Mouse (Mus musculus) limb, embryonic 10.5 days (tissue): ENCODE data around the gene Tead3. TPM values are rescaled to one million over a fixed set of nuclear protein-coding genes. Genes with fewer than 3 reads are reported as not detected.

Source experiments
- DNase-seq: peaks from one replicate; pipeline ENCODE4 v3.0.0-alpha.2; 2017; ENCODE audit warnings: low spot score
- H3K27ac ChIP-seq: fragments of 300-500 bp; sonication (generic); 2 replicates; pipeline ENCODE4 v1.5.1; 2016; ENCODE audit warnings: mild to moderate bottlenecking
- H3K27me3 ChIP-seq: fragments of 300-500 bp; sonication (generic); 2 replicates; pipeline ENCODE4 v1.6.1; 2016; ENCODE audit warnings: low read depth, mild to moderate bottlenecking; ENCODE audit not compliant: poor library complexity, severe bottlenecking
- H3K36me3 ChIP-seq: fragments of 300-500 bp; sonication (generic); 2 replicates; pipeline ENCODE4 v1.6.1; 2016; ENCODE audit warnings: mild to moderate bottlenecking, moderate library complexity
- H3K4me1 ChIP-seq: fragments of 300-500 bp; sonication (generic); 2 replicates; pipeline ENCODE4 v1.6.1; 2016
- H3K4me3 ChIP-seq: fragments of 300-500 bp; sonication (generic); 2 replicates; pipeline ENCODE4 v1.5.1; 2016; ENCODE audit warnings: mild to moderate bottlenecking, moderate library complexity
- H3K9me3 ChIP-seq: fragments of 300-500 bp; sonication (generic); replicated peaks from 2 replicates; pipeline ENCODE4 v1.6.1; 2016; ENCODE audit warnings: mild to moderate bottlenecking
- WGBS: fragments of 180-500 bp; shearing (Covaris S2); methylation state at CpG from one replicate; pipeline ENCODE4 v1.1.7; 2016; 5-methylcytosine and 5-hydroxymethylcytosine counted together
- polyA plus RNA-seq: library from polyadenylated mRNA; unstranded; fragments of >200 nt; fragmentation: Nextera tagmentation; extraction: Ambion mirVana; gene quantifications from 2 replicates; pipeline ENCODE4 v1.2.1, GENCODE M21; 2016

Tead3 gene
- polyA plus RNA-seq, 1 experiment from 2014 or later: 9.8 TPM

GRCm38 (mm10) chr17:28305172-28305571, 45.4 kb downstream of the Tead3 start:
- Histone ChIP-seq H3K36me3 (0 out of 2 replicates have a peak, but pooled peaks cover 4% of the 10 kb centered on the region), H3K27me3 (no peaks in the 10 kb centered on the region), H3K9me3 (no peaks in the 10 kb centered on the region), H3K4me3 (no peak overlapping the region), H3K4me1 (peaks cover 34% of the 10 kb centered on the region), H3K27ac (no peak overlapping the region)
- DNase-seq: no peak
- WGBS: 52% methylated on average over 10 of the region's 10 CpGs

- DNase-seq: no peak
- Histone ChIP-seq H3K9me3 (no peaks in the 10 kb centered on the region), H3K36me3 (peaks cover 28% of the 10 kb centered on the region), H3K27me3 (no peaks in the 10 kb centered on the region), H3K27ac (peak overlapping the region; percentile 84), H3K4me1 (peaks cover 33% of the 10 kb centered on the region), H3K4me3 (no peak overlapping the region)
- 73% methylated on average over 3 of the region's 3 CpGs for WGBS
These were observed 49.8 kb downstream of the Tead3 start for GRCm38 (mm10) chr17:28300850-28301249.

GRCm38 (mm10) chr17:28300323-28300722, 50.3 kb downstream of the Tead3 start:
- H3K4me1 ChIP-seq: peaks cover 33% of the 10 kb centered on the region
- H3K36me3 ChIP-seq: peaks cover 28% of the 10 kb centered on the region
- no peaks in the 10 kb centered on the region for H3K9me3 ChIP-seq
- no peak overlapping the region for H3K4me3 ChIP-seq
- WGBS: 32% methylated on average over 9 of the region's 9 CpGs
- DNase-seq: no peak
- no peaks in the 10 kb centered on the region for H3K27me3 ChIP-seq
- H3K27ac ChIP-seq: peak overlapping the region; percentile 84

GRCm38 (mm10) chr17:28299669-28300320, 50.8 kb downstream of the Tead3 start:
- Histone ChIP-seq H3K9me3 (no peaks in the 10 kb centered on the region), H3K4me3 (0 out of 2 replicates have a peak overlapping the region, but pooled peaks have one; percentile 13), H3K27ac (peak overlapping the region; percentile 84), H3K4me1 (peaks cover 38% of the 10 kb centered on the region), H3K36me3 (peaks cover 30% of the 10 kb centered on the region), H3K27me3 (no peaks in the 10 kb centered on the region)
- 38% methylated on average over 10 of the region's 11 CpGs for WGBS
- DNase-seq: no peak

- Histone ChIP-seq H3K36me3 (peaks cover 30% of the 10 kb centered on the region), H3K9me3 (no peaks in the 10 kb centered on the region), H3K27ac (peak overlapping the region; percentile 84), H3K27me3 (no peaks in the 10 kb centered on the region), H3K4me3 (no peak overlapping the region), H3K4me1 (peaks cover 37% of the 10 kb centered on the region)
- DNase-seq: no peak
- WGBS: 96% methylated on average over 17 of the region's 17 CpGs
These were observed 51.7 kb downstream of the Tead3 start for GRCm38 (mm10) chr17:28298888-28299287.

- no peaks in the 10 kb centered on the region for H3K9me3 ChIP-seq
- DNase-seq: no peak
- H3K27me3 ChIP-seq: no peaks in the 10 kb centered on the region
- peaks cover 28% of the 10 kb centered on the region for H3K4me1 ChIP-seq
- 74% methylated on average over 17 of the region's 17 CpGs for WGBS
- peak overlapping the region; percentile 59 for H3K27ac ChIP-seq
- H3K4me3 ChIP-seq: no peak overlapping the region
- H3K36me3 ChIP-seq: peaks cover 41% of the 10 kb centered on the region
These were observed 55.9 kb downstream of the Tead3 start for GRCm38 (mm10) chr17:28294449-28295333.

GRCm38 (mm10) chr17:28293716-28294115, 56.9 kb downstream of the Tead3 start:
- Histone ChIP-seq H3K27ac (peak overlapping the region; percentile 59; the same call in 1 of the 2 replicates), H3K4me3 (no peak overlapping the region), H3K9me3 (no peaks in the 10 kb centered on the region), H3K27me3 (no peaks in the 10 kb centered on the region), H3K4me1 (peaks cover 18% of the 10 kb centered on the region), H3K36me3 (peaks cover 31% of the 10 kb centered on the region)
- 69% methylated on average over 4 of the region's 4 CpGs for WGBS
- no peak for DNase-seq

- H3K4me1 ChIP-seq: peaks cover 29% of the 10 kb centered on the region
- H3K9me3 ChIP-seq: no peaks in the 10 kb centered on the region
- no peaks in the 10 kb centered on the region for H3K27me3 ChIP-seq
- no peak overlapping the region for H3K27ac ChIP-seq
- 89% methylated on average over 7 of the region's 7 CpGs for WGBS
- no peak overlapping the region for H3K4me3 ChIP-seq
- DNase-seq: no peak
- peaks cover 23% of the 10 kb centered on the region for H3K36me3 ChIP-seq
These were observed 59.3 kb downstream of the Tead3 start for GRCm38 (mm10) chr17:28291346-28291745.

- DNase-seq: no peak
- Histone ChIP-seq H3K27me3 (no peaks in the 10 kb centered on the region), H3K9me3 (no peaks in the 10 kb centered on the region), H3K4me3 (no peak overlapping the region), H3K36me3 (peaks cover 23% of the 10 kb centered on the region), H3K27ac (0 out of 2 replicates have a peak overlapping the region, but pooled peaks have one; percentile 37), H3K4me1 (peaks cover 35% of the 10 kb centered on the region)
- WGBS: 86% methylated on average over 11 of the region's 11 CpGs
These were observed 59.9 kb downstream of the Tead3 start for GRCm38 (mm10) chr17:28290671-28291070.

GRCm38 (mm10) chr17:28290262-28290661, 60.4 kb downstream of the Tead3 start:
- WGBS: 86% methylated on average over 3 of the region's 3 CpGs
- H3K4me3 ChIP-seq: no peak overlapping the region
- no peaks in the 10 kb centered on the region for H3K9me3 ChIP-seq
- H3K36me3 ChIP-seq: peaks cover 23% of the 10 kb centered on the region
- no peak for DNase-seq
- H3K27me3 ChIP-seq: no peaks in the 10 kb centered on the region
- peak overlapping the region; percentile 37; the same call in 1 of the 2 replicates for H3K27ac ChIP-seq
- peaks cover 39% of the 10 kb centered on the region for H3K4me1 ChIP-seq

GRCm38 (mm10) chr17:28287980-28288379, 62.6 kb downstream of the Tead3 start:
- no peak overlapping the region for H3K27ac ChIP-seq
- H3K27me3 ChIP-seq: no peaks in the 10 kb centered on the region
- 79% methylated on average over 5 of the region's 5 CpGs for WGBS
- no peak overlapping the region for H3K4me3 ChIP-seq
- peaks cover 20% of the 10 kb centered on the region for H3K36me3 ChIP-seq
- no peaks in the 10 kb centered on the region for H3K9me3 ChIP-seq
- peaks cover 38% of the 10 kb centered on the region for H3K4me1 ChIP-seq
- no peak for DNase-seq

- WGBS: 83% methylated on average over 8 of the region's 8 CpGs
- DNase-seq: no peak
- no peaks in the 10 kb centered on the region for H3K9me3 ChIP-seq
- H3K27me3 ChIP-seq: no peaks in the 10 kb centered on the region
- peaks cover 42% of the 10 kb centered on the region for H3K4me1 ChIP-seq
- peaks cover 18% of the 10 kb centered on the region for H3K36me3 ChIP-seq
- no peak overlapping the region for H3K4me3 ChIP-seq
- peak overlapping the region; percentile 14; the same call in 1 of the 2 replicates for H3K27ac ChIP-seq
These were observed 63.0 kb downstream of the Tead3 start for GRCm38 (mm10) chr17:28287578-28287977.

- H3K4me1 ChIP-seq: peaks cover 43% of the 10 kb centered on the region
- 51% methylated on average over 5 of the region's 5 CpGs for whole genome bisulfite sequencing
- no peaks in the 10 kb centered on the region for H3K9me3 ChIP-seq
- H3K36me3 ChIP-seq: peaks cover 12% of the 10 kb centered on the region
- peak overlapping the region; percentile 22; the same call in 1 of the 2 replicates for H3K27ac ChIP-seq
- DNase-seq: no peak
- no peak overlapping the region for H3K4me3 ChIP-seq
- no peaks in the 10 kb centered on the region for H3K27me3 ChIP-seq
These were observed 63.7 kb downstream of the Tead3 start for GRCm38 (mm10) chr17:28286964-28287363.
